ENCODE assay signal across 22 mouse cellular contexts in the genomic region with DNA sequence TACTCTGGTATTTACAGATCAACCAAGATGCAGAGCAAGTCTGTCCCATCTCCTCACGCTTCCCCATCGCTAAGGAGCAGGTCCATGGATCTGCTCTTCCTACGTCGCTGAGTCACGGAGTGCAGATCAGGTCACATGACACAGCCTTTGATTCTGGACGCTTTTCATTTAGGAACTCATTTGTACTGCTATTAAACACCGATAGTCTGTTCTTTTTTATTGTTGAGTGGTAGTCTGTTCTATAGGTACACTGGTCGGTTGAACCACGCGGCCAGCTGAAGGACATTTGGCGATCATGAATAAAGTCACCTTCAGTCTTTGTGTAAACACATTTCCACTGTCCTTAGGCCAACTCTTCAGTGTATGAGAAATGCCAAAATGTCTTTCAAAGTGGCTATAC.
DNase-seq lines count a peak whose midpoint lies in the region; ATAC-seq and TF ChIP-seq lines count a peak whose summit lies in the region.
"Had no signal": no experiment of that assay in that cellular context is flagged by ENCODE, and none has a peak within 500 bp of the region (broad histone marks: within the 10 kb centered on the region; RNA-seq: fewer than 3 reads in every experiment).

No protein-coding gene starts in this region.

- in situ Hi-C loops in ES-E14 (cut with MboI; ENCODE audit: low sequenced_read_pairs in 2 of 2, unreplicated experiment in 2 of 2): loop anchor here (25.0 kb wide), 2 partner anchors 179 to 854 kb away; no protein-coding TSS in a partner anchor

- WGBS in hindbrain, embryonic 10.5 days: 91% methylated on average over 11 of the region's 11 CpGs
- WGBS in kidney, embryonic 14.5 days: 90% methylated on average over 11 of the region's 11 CpGs

- H3K4me3 ChIP-seq in ES-E14 (ENCODE audit: insufficient read depth in 1 of 2, low read depth in 1 of 2, low read length in 2 of 2, poor library complexity in 1 of 2, severe bottlenecking in 1 of 2): no peak overlapping the region
- no peak overlapping the region for H3K4me3 ChIP-seq in hindbrain, embryonic 10.5 days
- no peak overlapping the region for H3K4me3 ChIP-seq in kidney, embryonic 14.5 days (ENCODE audit: low read length)
- H3K4me3 ChIP-seq: embryonic facial prominence, embryonic 13.5 days; embryonic facial prominence, embryonic 15.5 days; erythroblast, embryonic 14.5 days; forebrain, embryonic 10.5 days; forebrain, embryonic 12.5 days had no signal

- no peak overlapping the region for H3K27ac ChIP-seq in ES-E14 (ENCODE audit: insufficient read depth, low read depth, low read length, poor library complexity, severe bottlenecking)
- no peak overlapping the region for H3K27ac ChIP-seq in hindbrain, embryonic 10.5 days
- no peak overlapping the region for H3K27ac ChIP-seq in kidney, embryonic 14.5 days (ENCODE audit: low read depth, low read length)
- H3K27ac ChIP-seq: embryonic facial prominence, embryonic 13.5 days; embryonic facial prominence, embryonic 15.5 days; forebrain, embryonic 10.5 days; forebrain, embryonic 12.5 days had no signal

- peak; percentile 44 for DNase-seq in ES-CJ7 (ENCODE audit: low read depth, low spot score)
- DNase-seq in ES-E14 (ENCODE audit: low read depth, low spot score): no peak
- peak; percentile 76 for DNase-seq in ZHBTc4 (ENCODE audit: low read depth, low spot score)
- DNase-seq in hindbrain, embryonic 10.5 days (ENCODE audit: low spot score): no peak
- DNase-seq: adrenal gland, adult 2 months; adrenal gland, postnatal 10 days; adrenal gland, postnatal 25 days; cerebellum, adult 11 months; cerebellum, adult 18-20 months; cerebellum, adult 8-10 months; cerebellum, adult 9-11 months; cerebellum, postnatal 14 days; cerebellum, postnatal 36 days; embryo, embryonic 11 days had no signal

- no peaks in the 10 kb centered on the region for H3K9me3 ChIP-seq in ES-E14 (ENCODE audit: control insufficient read depth, insufficient read depth, low read depth, low read length)
- H3K9me3 ChIP-seq in hindbrain, embryonic 10.5 days: no peaks in the 10 kb centered on the region
- H3K9me3 ChIP-seq in kidney, embryonic 14.5 days (ENCODE audit: control insufficient read depth, low read length): no peaks in the 10 kb centered on the region
- H3K9me3 ChIP-seq: embryonic facial prominence, embryonic 13.5 days; embryonic facial prominence, embryonic 15.5 days; forebrain, embryonic 10.5 days; forebrain, embryonic 12.5 days had no signal

- no peak overlapping the region for H3K9ac ChIP-seq in ES-E14 (ENCODE audit: insufficient read depth, low read depth, low read length, poor library complexity, severe bottlenecking)
- H3K9ac ChIP-seq in kidney, embryonic 14.5 days (ENCODE audit: low read depth, low read length): no peak overlapping the region
- H3K9ac ChIP-seq: embryonic facial prominence, embryonic 13.5 days; embryonic facial prominence, embryonic 15.5 days; forebrain, embryonic 12.5 days had no signal

- 0 out of 4 replicates have a peak, but pooled peaks cover 2 to 3% of the 10 kb centered on the region in 2 experiments for H3K4me1 ChIP-seq in ES-E14 (ENCODE audit: control insufficient read depth in 2 of 2, insufficient read depth in 2 of 2, low read length in 2 of 2, poor library complexity in 1 of 2)
- H3K4me1 ChIP-seq in hindbrain, embryonic 10.5 days (replicated peaks): 0 out of 2 replicates have a peak, but pooled peaks cover 5% of the 10 kb centered on the region
- no peaks in the 10 kb centered on the region for H3K4me1 ChIP-seq in kidney, embryonic 14.5 days (ENCODE audit: control insufficient read depth, insufficient read depth, low read length)
- H3K4me1 ChIP-seq: forebrain, embryonic 12.5 days had no signal

- no peak for ATAC-seq in kidney, embryonic 14.5 days (ENCODE audit: low FRiP score, low TSS enrichment)
- ATAC-seq: forebrain, embryonic 14.5 days; forebrain, embryonic 16.5 days had no signal

- H3K27me3 ChIP-seq in hindbrain, embryonic 10.5 days (ENCODE audit: insufficient read depth, poor library complexity, severe bottlenecking): no peaks in the 10 kb centered on the region
- H3K27me3 ChIP-seq in kidney, embryonic 14.5 days (ENCODE audit: control insufficient read depth, insufficient read depth, low read length): no peaks in the 10 kb centered on the region
- H3K27me3 ChIP-seq: embryonic facial prominence, embryonic 13.5 days; embryonic facial prominence, embryonic 15.5 days; forebrain, embryonic 12.5 days had no signal

- H3K36me3 ChIP-seq in ES-E14 (ENCODE audit: control insufficient read depth, insufficient read depth, low read length, poor library complexity, severe bottlenecking): no peaks in the 10 kb centered on the region
- H3K36me3 ChIP-seq in hindbrain, embryonic 10.5 days: no peaks in the 10 kb centered on the region
- H3K36me3 ChIP-seq in kidney, embryonic 14.5 days (ENCODE audit: control insufficient read depth, insufficient read depth, low read length): no peaks in the 10 kb centered on the region
- H3K36me3 ChIP-seq: embryonic facial prominence, embryonic 13.5 days; embryonic facial prominence, embryonic 15.5 days; forebrain, embryonic 10.5 days; forebrain, embryonic 12.5 days had no signal

- no peak overlapping the region for H3K4me2 ChIP-seq in kidney, embryonic 14.5 days (replicated peaks; ENCODE audit: low read depth, low read length)
- H3K4me2 ChIP-seq: embryonic facial prominence, embryonic 13.5 days; embryonic facial prominence, embryonic 15.5 days; forebrain, embryonic 12.5 days had no signal

TF ChIP-seq in ES-E14, 5 proteins besides CTCF, POLR2A, EP300 and RAD21:
- TF ChIP-seq ZC3H11A (IDR thresholded peaks at IDR 0.05; ENCODE audit: borderline replicate concordance, low read depth, low read length) (no peak), ZNF384 (IDR thresholded peaks at IDR 0.05; ENCODE audit: low read depth, low read length) (no peak), CHD2 (IDR thresholded peaks at IDR 0.05; ENCODE audit: low read depth, low read length) (no peak), MAFK (IDR thresholded peaks at IDR 0.05; ENCODE audit: insufficient read depth, low read depth, low read length) (peak; percentile 72; the same call in 1 of the 2 replicates), HCFC1 (IDR thresholded peaks at IDR 0.05; ENCODE audit: borderline replicate concordance, insufficient read depth, low read length) (no peak)

Comparison
In these comparisons a context has a peak if more than half of its experiments do, and no peak if none do; other contexts are left out.
1. DNase-seq: peak in ES-CJ7 (single experiment) and ZHBTc4 (single experiment); none in ES-E14 (single experiment) and hindbrain, embryonic 10.5 days (single experiment).